8 mouse cellular contexts compared by ENCODE assay signal in the genomic region with DNA sequence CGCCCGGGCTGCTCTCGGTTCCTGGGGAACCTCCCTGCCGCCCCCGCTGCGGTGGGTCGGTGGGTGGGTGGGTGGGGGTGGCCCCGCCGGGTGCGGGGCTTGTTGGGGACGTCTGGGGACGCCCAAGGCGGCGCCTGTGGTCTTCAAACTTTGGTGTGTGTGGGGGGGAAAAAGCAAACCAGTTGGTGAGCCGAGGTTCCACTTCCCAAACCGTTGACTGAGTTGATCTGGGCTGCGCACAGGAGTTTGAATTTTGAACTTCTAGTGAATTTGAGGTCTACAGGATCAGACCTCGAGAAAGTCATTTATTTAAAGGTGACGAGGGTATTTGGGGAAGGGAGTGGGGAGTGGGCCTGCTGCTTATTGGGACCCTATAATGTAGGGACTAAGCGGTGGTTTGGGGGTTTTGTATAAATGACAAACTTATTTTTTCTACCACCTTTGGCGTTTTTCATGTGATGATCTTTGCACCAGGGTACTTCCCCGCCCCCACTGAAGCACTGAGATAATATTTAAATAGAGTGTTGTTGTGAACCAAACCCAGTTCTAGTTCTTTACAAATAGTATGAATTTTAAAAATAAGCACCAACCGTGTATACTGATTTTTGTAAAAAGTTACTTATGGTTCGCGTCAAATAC. TPM values are rescaled to one million over a fixed set of nuclear protein-coding genes. Genes with fewer than 3 reads are reported as not detected.
DNase-seq lines count a peak whose midpoint lies in the region; ATAC-seq and TF ChIP-seq lines count a peak whose summit lies in the region.

No protein-coding gene starts in this region.

- peak overlapping the region; percentile 89 for H3K4me3 ChIP-seq in bone marrow macrophage, adult 2 months (ENCODE audit: insufficient read depth, low read length)
- peak overlapping the region; percentile 94 for H3K4me3 ChIP-seq in intestine, embryonic 14.5 days (ENCODE audit: low read depth, low read length)
- peak overlapping the region; percentile 89 for H3K4me3 ChIP-seq in midbrain, embryonic 16.5 days (ENCODE audit: low read depth, low read length)

- H3K27ac ChIP-seq in bone marrow macrophage, adult 2 months (ENCODE audit: insufficient read depth, low read depth, low read length), result peak overlapping the region; percentile 78
- peak overlapping the region; percentile 91 for H3K27ac ChIP-seq in intestine, embryonic 14.5 days (ENCODE audit: low read depth)
- peak overlapping the region; percentile 85 for H3K27ac ChIP-seq in midbrain, embryonic 16.5 days (ENCODE audit: low read length)

- H3K4me2 ChIP-seq in intestine, embryonic 14.5 days (ENCODE audit: low read length), result peak overlapping the region; percentile 87
- peak overlapping the region; percentile 89 for H3K4me2 ChIP-seq in midbrain, embryonic 16.5 days (ENCODE audit: low read length)

- ATAC-seq in intestine, embryonic 14.5 days (replicated peaks; ENCODE audit: low FRiP score, low TSS enrichment, low read depth), result peak; percentile 5; the same call in 1 of the 2 replicates
- ATAC-seq in midbrain, embryonic 16.5 days, result no peak

- 0 out of 2 replicates have a peak, but pooled peaks cover 3% of the 10 kb centered on the region for H3K36me3 ChIP-seq in intestine, embryonic 14.5 days (ENCODE audit: control insufficient read depth, insufficient read depth, low read length)
- no peaks in the 10 kb centered on the region for H3K36me3 ChIP-seq in midbrain, embryonic 16.5 days (ENCODE audit: control insufficient read depth, insufficient read depth, low read length)

- peak; percentile 47 for DNase-seq in kidney, adult 9 months
- DNase-seq in kidney, postnatal 14 days, result no peak
- DNase-seq in intestine, embryonic 14.5 days (ENCODE audit: low spot score), result no peak
- DNase-seq in adrenal gland, adult 2 months, result no peak
- DNase-seq in gastrocnemius, postnatal 25 days, result no peak
- no peak for DNase-seq in frontal cortex, adult 2 months (ENCODE audit: extremely low spot score in 1 of 2, low spot score in 1 of 2)

- peak overlapping the region; percentile 80 for H3K9ac ChIP-seq in intestine, embryonic 14.5 days (ENCODE audit: low read length)
- peak overlapping the region; percentile 85 for H3K9ac ChIP-seq in midbrain, embryonic 16.5 days (ENCODE audit: low read depth, low read length)

- H3K27me3 ChIP-seq in intestine, embryonic 14.5 days (replicated peaks; ENCODE audit: control insufficient read depth, insufficient read depth, low read length), result no peaks in the 10 kb centered on the region
- no peaks in the 10 kb centered on the region for H3K27me3 ChIP-seq in midbrain, embryonic 16.5 days (ENCODE audit: control insufficient read depth, insufficient read depth, low read depth, low read length)

- no peak for TF ChIP-seq POLR2A in bone marrow macrophage, adult 2 months (IDR thresholded peaks at IDR 0.05; ENCODE audit: borderline replicate concordance, low read depth, low read length)

- WGBS in intestine, embryonic 14.5 days, result 16% methylated on average over 25 of the region's 25 CpGs
- WGBS in midbrain, embryonic 16.5 days, result 17% methylated on average over 23 of the region's 25 CpGs

- TF ChIP-seq CTCF in bone marrow macrophage, adult 2 months (IDR thresholded peaks at IDR 0.05; ENCODE audit: low read depth, low read length), result no peak

- H3K4me1 ChIP-seq in bone marrow macrophage, adult 2 months (ENCODE audit: control insufficient read depth, insufficient read depth, low read length), result peaks cover 15% of the 10 kb centered on the region
- H3K4me1 ChIP-seq in intestine, embryonic 14.5 days (replicated peaks; ENCODE audit: control insufficient read depth, insufficient read depth, low read length), result no peaks in the 10 kb centered on the region; the same call in 1 of the 2 replicates
- peaks cover 15% of the 10 kb centered on the region for H3K4me1 ChIP-seq in midbrain, embryonic 16.5 days (ENCODE audit: control insufficient read depth, insufficient read depth, low read length)

- H3K9me3 ChIP-seq in intestine, embryonic 14.5 days (ENCODE audit: control insufficient read depth, low read length), result no peaks in the 10 kb centered on the region
- no peaks in the 10 kb centered on the region for H3K9me3 ChIP-seq in midbrain, embryonic 16.5 days (replicated peaks; ENCODE audit: control insufficient read depth, low read length, poor library complexity, severe bottlenecking)

RNA-seq across cellular contexts. Expression of a gene that starts 0.6 kb away (rescaled TPM):
- 73.7 and 77.7 TPM in 2 replicates for polyA plus RNA-seq in bone marrow macrophage, adult 2 months (2012; ENCODE audit: insufficient read depth, insufficient read length, missing spikeins)
- polyA plus RNA-seq in intestine, embryonic 14.5 days (2014; fragmentation: Nextera tagmentation; extraction: Ambion mirVana), result 51.2 and 52.5 TPM in 2 replicates
- 27.2 and 28.7 TPM in 2 replicates for polyA plus RNA-seq in midbrain, embryonic 16.5 days (2015; fragmentation: Nextera tagmentation; extraction: Ambion mirVana)
- 10 to 100 TPM; 40.5 to 55.6 TPM for total RNA-seq in adrenal gland, adult 2 months (2021)
- polyA plus RNA-seq in adrenal gland, adult 2 months (2012; rRNA removed), result 8.7 and 11.5 TPM in 2 replicates
- total RNA-seq in gastrocnemius, postnatal 25 days (2021), result 10 to 100 TPM; 18.4 to 19.3 TPM
- 44.7 and 46.6 TPM in 2 replicates for polyA plus RNA-seq in frontal cortex, adult 2 months (2012; rRNA removed)
